Mouse (Mus musculus) kidney, embryonic 16.5 days (tissue): ENCODE measurements at regions not wholly inside any gene's neighbourhood (a gene's known extent, or its start where the extent isn't known, plus 50 kb on each side); places are given as distances from the start of the nearest gene placed in this dataset.

Experiments used
- ATAC-seq: fragments of 200-750 bp; cut with Nextera tagmentation; 2 replicates; pipeline ENCODE4 v1.8.0; 2017; ENCODE audit warnings: moderate TSS enrichment; ENCODE audit not compliant: low FRiP score, low TSS enrichment
- H3K27ac ChIP-seq: fragments of 300-500 bp; sonication (generic); 2 replicates; pipeline ENCODE4 v1.5.1; 2014; ENCODE audit warnings: low read length
- H3K27me3 ChIP-seq: fragments of 300-500 bp; sonication (generic); 2 replicates; pipeline ENCODE4 v1.6.1; 2014; ENCODE audit warnings: low read length, control low read depth, mixed read lengths; ENCODE audit not compliant: insufficient read depth
- H3K36me3 ChIP-seq: fragments of 300-500 bp; sonication (generic); 2 replicates; pipeline ENCODE4 v1.6.1; 2014; ENCODE audit warnings: low read length, control low read depth, mixed read lengths; ENCODE audit not compliant: insufficient read depth
- H3K4me1 ChIP-seq: fragments of 300-500 bp; sonication (generic); 2 replicates; pipeline ENCODE4 v1.6.1; 2014; ENCODE audit warnings: low read length, control low read depth, mixed read lengths; ENCODE audit not compliant: insufficient read depth
- H3K4me2 ChIP-seq: fragments of 300-500 bp; sonication (generic); replicated peaks from 2 replicates; pipeline ENCODE4 v1.6.1; 2014; ENCODE audit warnings: low read depth, low read length
- H3K4me3 ChIP-seq: fragments of 300-500 bp; sonication (generic); 2 replicates; pipeline ENCODE4 v1.5.1; 2014; ENCODE audit warnings: mild to moderate bottlenecking, low read length
- H3K9ac ChIP-seq: fragments of 300-500 bp; sonication (generic); replicated peaks from 2 replicates; pipeline ENCODE4 v1.6.1; 2014; ENCODE audit warnings: low read length
- H3K9me3 ChIP-seq: fragments of 300-500 bp; sonication (generic); 2 replicates; pipeline ENCODE4 v1.6.1; 2016; ENCODE audit warnings: low read length, control low read depth
- WGBS: fragments of 180-500 bp; shearing (Covaris S2); extraction: QIAGEN DNeasy Blood & Tissue Kit; methylation state at CpG from one replicate; pipeline ENCODE4 v1.1.7; 2014; 5-methylcytosine and 5-hydroxymethylcytosine counted together

DNA sequence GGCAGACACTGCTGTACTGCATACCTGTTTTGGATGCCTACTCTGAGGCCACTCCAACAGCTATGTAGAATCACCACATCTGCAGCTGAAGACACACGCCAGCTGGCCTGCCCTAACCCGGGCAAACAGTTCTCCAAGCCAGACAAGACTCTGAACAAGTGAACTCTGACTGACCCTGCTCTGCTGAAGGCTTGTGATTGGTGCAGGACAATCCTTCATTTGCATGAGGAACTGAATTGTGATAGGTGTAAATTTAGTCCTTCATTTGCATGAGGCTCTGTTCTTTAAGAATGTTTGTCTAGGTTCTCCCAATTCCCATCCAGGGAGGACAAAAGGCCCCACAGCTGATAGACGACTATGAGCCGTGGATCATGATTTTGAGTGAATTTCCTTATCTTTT, 104.9 kb upstream of the Slc22a12 start:
- H3K4me2 ChIP-seq = no peak overlapping the region
- ATAC-seq = no peak
- 85% methylated on average over 4 of the region's 4 CpGs for WGBS

DNA sequence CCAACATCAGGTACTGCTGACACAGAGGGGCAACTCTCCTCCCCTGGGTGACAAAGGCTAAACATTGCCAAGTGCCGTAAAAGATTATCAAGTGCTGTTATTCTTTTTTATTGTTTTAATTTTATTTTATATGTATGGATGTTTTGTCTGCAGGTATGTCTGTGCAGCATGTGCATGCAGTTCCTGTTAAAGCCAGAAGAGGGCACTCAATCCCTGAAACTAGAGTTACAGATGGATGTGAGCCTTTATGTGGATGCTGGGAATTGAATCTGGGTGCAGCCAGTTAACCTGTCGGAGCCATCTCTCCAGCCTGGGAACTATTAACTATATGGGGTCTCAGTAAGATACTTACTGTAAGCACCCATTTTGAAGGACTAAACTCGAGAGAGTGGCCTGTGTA, 104.4 kb upstream of the Slc22a12 start:
- ATAC-seq = no peak
- H3K27me3 ChIP-seq = no peaks in the 10 kb centered on the region
- H3K27ac ChIP-seq = no peak overlapping the region
- no peak overlapping the region for H3K4me2 ChIP-seq
- no peaks in the 10 kb centered on the region for H3K36me3 ChIP-seq
- H3K9ac ChIP-seq = no peak overlapping the region
- WGBS = 94% methylated on average over 3 of the region's 3 CpGs
- no peaks in the 10 kb centered on the region for H3K4me1 ChIP-seq
- no peak overlapping the region for H3K4me3 ChIP-seq
- H3K9me3 ChIP-seq = 0 out of 2 replicates have a peak, but pooled peaks cover 6% of the 10 kb centered on the region

More for the DNA sequence above, 104.9 kb upstream of the Slc22a12 start:
- H3K9ac ChIP-seq = no peak overlapping the region
- no peaks in the 10 kb centered on the region for H3K27me3 ChIP-seq
- no peak overlapping the region for H3K27ac ChIP-seq
- H3K4me1 ChIP-seq = no peaks in the 10 kb centered on the region
- 0 out of 2 replicates have a peak, but pooled peaks cover 6% of the 10 kb centered on the region for H3K9me3 ChIP-seq
- H3K36me3 ChIP-seq = no peaks in the 10 kb centered on the region
- H3K4me3 ChIP-seq = no peak overlapping the region

GRCm38 (mm10) chr19:6645912-6646311, 103.1 kb upstream of the Slc22a12 start:
- Histone ChIP-seq H3K36me3 (no peaks in the 10 kb centered on the region), H3K9me3 (0 out of 2 replicates have a peak, but pooled peaks cover 6% of the 10 kb centered on the region), H3K4me2 (no peak overlapping the region), H3K27me3 (no peaks in the 10 kb centered on the region), H3K9ac (no peak overlapping the region), H3K4me1 (no peaks in the 10 kb centered on the region), H3K4me3 (no peak overlapping the region), H3K27ac (no peak overlapping the region)
- no peak for ATAC-seq
- 75% methylated on average over 6 of the region's 6 CpGs for WGBS

- 0 out of 2 replicates have a peak, but pooled peaks cover 6% of the 10 kb centered on the region for H3K9me3 ChIP-seq
- H3K4me2 ChIP-seq = no peak overlapping the region
- no peak overlapping the region for H3K27ac ChIP-seq
- no peak for ATAC-seq
- H3K4me1 ChIP-seq = no peaks in the 10 kb centered on the region
- no peaks in the 10 kb centered on the region for H3K27me3 ChIP-seq
- H3K4me3 ChIP-seq = no peak overlapping the region
- 87% methylated on average over 6 of the region's 6 CpGs for WGBS
- no peak overlapping the region for H3K9ac ChIP-seq
- H3K36me3 ChIP-seq = no peaks in the 10 kb centered on the region
These were observed 102.0 kb upstream of the Slc22a12 start for GRCm38 (mm10) chr19:6644871-6645270.

DNA sequence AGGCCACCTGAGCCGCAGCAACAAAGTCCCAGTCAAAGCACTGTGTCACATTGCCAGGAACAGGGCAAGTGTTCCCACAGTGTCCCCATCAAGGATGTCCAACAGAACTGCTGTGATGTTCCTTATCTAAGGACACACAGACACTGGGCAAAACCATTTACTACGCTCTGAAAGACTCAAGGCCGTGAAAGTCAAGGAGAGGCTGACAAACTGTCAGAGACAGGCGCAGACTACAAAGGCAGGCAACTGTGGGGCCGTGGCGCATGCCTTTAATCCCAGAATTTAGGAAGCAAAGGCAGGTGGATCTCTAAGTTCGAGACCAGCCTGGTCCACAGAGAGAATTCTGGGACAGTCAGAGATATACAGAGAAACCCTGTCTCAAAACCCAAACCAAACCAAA, 96.8 kb upstream of the Slc22a12 start:
- no peak for ATAC-seq
- Histone ChIP-seq H3K4me1 (no peaks in the 10 kb centered on the region), H3K27me3 (no peaks in the 10 kb centered on the region), H3K9ac (no peak overlapping the region), H3K27ac (no peak overlapping the region), H3K36me3 (no peaks in the 10 kb centered on the region), H3K4me2 (no peak overlapping the region), H3K4me3 (no peak overlapping the region), H3K9me3 (0 out of 2 replicates have a peak, but pooled peaks cover 8% of the 10 kb centered on the region)
- 80% methylated on average over 7 of the region's 7 CpGs for WGBS

- no peak for ATAC-seq
- no peak overlapping the region for H3K9ac ChIP-seq
- no peaks in the 10 kb centered on the region for H3K36me3 ChIP-seq
- no peak overlapping the region for H3K4me3 ChIP-seq
- no peak overlapping the region for H3K4me2 ChIP-seq
- 38% methylated on average over 10 of the region's 10 CpGs for WGBS
- 0 out of 2 replicates have a peak, but pooled peaks cover under 1% of the 10 kb centered on the region for H3K9me3 ChIP-seq
- no peaks in the 10 kb centered on the region for H3K27me3 ChIP-seq
- no peak overlapping the region for H3K27ac ChIP-seq
- 0 out of 2 replicates have a peak, but pooled peaks cover 5% of the 10 kb centered on the region for H3K4me1 ChIP-seq
These were observed 90.6 kb upstream of the Slc22a12 start for GRCm38 (mm10) chr19:6633400-6633799.

DNA sequence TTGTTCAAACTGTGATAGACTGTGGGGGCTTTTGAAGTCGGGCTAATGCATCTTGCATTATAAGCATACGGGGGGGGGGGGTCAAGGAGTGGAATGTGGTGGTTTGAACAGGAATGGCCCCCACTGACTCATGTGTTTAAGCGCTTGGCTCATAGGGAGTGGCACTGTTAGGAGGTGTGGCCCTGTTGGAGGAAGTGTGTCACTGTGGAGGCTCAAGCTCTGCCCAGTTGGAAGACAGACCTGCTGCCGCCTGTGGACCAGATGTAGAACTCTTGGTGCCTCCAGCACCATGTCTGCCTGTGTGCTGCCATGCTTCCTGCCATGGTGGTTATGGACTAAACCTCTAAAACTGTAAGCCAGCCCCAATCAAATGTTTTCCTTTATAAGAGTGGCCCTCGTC, 89.0 kb upstream of the Slc22a12 start:
- no peak overlapping the region for H3K27ac ChIP-seq
- 0 out of 2 replicates have a peak, but pooled peaks cover 5% of the 10 kb centered on the region for H3K4me1 ChIP-seq
- H3K36me3 ChIP-seq = no peaks in the 10 kb centered on the region
- H3K27me3 ChIP-seq = no peaks in the 10 kb centered on the region
- no peak overlapping the region for H3K9ac ChIP-seq
- 83% methylated on average over 5 of the region's 5 CpGs for WGBS
- H3K9me3 ChIP-seq = no peaks in the 10 kb centered on the region
- H3K4me3 ChIP-seq = no peak overlapping the region
- ATAC-seq = no peak
- no peak overlapping the region for H3K4me2 ChIP-seq

DNA sequence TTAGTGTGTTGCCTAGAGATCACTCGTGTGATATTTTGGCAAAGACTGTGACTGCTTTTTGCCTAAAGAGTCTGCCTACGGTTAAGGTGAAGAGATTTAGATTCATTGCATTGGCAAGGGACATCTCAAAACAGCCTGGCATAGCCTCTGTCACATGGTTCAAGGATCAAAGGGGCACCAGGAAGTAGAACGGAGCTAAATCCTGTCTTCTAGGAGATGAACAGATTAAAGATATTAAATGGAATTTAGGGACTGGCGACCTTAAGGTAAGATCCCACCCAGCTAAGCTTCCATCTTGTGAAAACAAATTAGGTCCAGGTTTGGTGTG, 87.7 kb upstream of the Slc22a12 start:
- Histone ChIP-seq H3K27ac (no peak overlapping the region), H3K4me2 (no peak overlapping the region), H3K4me1 (0 out of 2 replicates have a peak, but pooled peaks cover 5% of the 10 kb centered on the region), H3K36me3 (no peaks in the 10 kb centered on the region), H3K9ac (no peak overlapping the region), H3K27me3 (no peaks in the 10 kb centered on the region), H3K9me3 (no peaks in the 10 kb centered on the region), H3K4me3 (no peak overlapping the region)
- WGBS = 57% methylated on average over 4 of the region's 4 CpGs
- no peak for ATAC-seq

DNA sequence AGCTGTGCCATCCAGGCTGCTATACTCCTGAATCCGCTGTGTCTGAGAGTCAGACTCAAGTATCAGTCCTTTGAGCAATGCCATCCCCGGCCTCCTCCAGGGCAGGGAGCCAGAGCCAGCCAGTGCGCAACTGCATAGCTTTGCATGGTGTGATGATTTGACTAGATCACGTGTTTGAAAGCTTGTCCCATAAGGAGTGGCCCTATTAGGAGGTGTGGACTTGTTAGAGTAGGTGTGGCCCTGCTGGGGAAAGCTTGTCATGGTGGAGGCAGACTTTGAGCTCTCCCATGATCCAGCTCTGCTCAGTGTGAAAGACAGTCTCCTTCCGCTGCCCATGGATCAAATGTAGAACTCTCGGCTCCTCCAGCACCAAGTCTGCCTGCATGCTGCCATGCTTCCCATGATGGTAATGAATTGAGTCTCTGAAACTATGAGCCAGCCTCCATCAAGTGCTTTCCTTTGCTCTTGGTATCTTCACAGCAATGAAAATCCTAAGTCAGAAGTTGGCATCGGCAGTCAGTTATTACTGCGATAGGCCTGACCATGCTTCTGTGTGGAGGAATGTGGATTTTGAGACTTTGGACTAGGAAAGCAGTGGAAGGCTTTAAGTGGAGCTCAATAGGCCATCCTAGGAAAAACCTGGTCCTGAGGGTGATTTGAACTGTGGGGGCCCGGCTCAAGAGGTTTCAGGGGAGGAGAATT, 87.2 kb upstream of the Slc22a12 start:
- WGBS = 87% methylated on average over 9 of the region's 9 CpGs
- no peak for ATAC-seq

DNA sequence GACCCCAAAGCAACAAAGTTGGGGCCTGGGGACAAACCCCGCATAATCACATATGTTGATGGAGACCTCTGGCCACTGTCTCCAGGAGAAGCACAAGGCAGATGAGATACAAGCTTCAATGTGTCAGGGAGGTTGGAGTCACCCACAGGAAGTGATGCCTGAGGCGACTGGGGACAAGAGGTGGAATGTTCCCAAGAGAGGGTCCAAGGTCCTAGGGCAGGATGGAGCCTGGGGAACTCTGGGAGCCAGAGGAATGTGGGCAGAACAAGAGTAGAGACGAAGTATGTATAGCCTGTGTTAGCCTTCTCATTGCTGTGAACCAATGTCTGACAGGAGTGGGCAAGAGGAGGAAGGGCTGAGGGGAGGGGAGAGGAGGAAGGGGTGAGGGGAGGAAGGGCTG, 82.7 kb upstream of the Slc22a12 start:
- H3K36me3 ChIP-seq = no peaks in the 10 kb centered on the region
- H3K4me3 ChIP-seq = no peak overlapping the region
- ATAC-seq = no peak
- 67% methylated on average over 3 of the region's 3 CpGs for WGBS
- H3K27me3 ChIP-seq = no peaks in the 10 kb centered on the region
- no peaks in the 10 kb centered on the region for H3K4me1 ChIP-seq
- no peak overlapping the region for H3K4me2 ChIP-seq
- H3K9ac ChIP-seq = no peak overlapping the region
- no peaks in the 10 kb centered on the region; the same call in 1 of the 2 replicates for H3K9me3 ChIP-seq
- H3K27ac ChIP-seq = no peak overlapping the region

More for the DNA sequence above, 87.2 kb upstream of the Slc22a12 start:
- no peak overlapping the region for H3K9ac ChIP-seq
- H3K27me3 ChIP-seq = no peaks in the 10 kb centered on the region
- H3K9me3 ChIP-seq = no peaks in the 10 kb centered on the region
- H3K4me1 ChIP-seq = 0 out of 2 replicates have a peak, but pooled peaks cover 5% of the 10 kb centered on the region
- no peaks in the 10 kb centered on the region for H3K36me3 ChIP-seq
- no peak overlapping the region for H3K4me2 ChIP-seq
- no peak overlapping the region for H3K27ac ChIP-seq
- H3K4me3 ChIP-seq = no peak overlapping the region
